Comparison of ENCODE assay signal across 8 mouse cellular contexts in the genomic region with DNA sequence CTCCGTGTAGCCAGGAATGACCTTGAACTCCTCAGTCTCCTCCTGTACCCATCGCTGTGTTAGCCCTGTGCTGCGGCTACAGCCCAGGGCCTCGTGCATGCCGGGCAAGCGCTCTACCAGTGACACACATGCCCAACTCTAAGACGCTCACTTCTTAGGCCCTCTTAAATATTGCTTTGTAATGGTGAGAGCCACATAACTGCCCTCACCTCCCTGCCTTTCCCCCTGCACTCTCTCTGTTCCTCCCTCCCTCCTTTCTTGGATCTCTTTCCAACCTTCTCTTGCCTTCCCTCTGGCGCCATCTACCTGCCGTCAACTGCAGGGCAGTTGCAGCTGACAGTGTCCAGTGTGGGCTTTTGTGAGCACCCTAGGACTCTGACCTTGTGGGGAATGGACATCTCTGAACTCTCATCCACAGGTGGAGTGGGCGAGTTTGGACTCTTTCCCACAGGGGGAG. TPM values are rescaled to one million over a fixed set of nuclear protein-coding genes. Genes with fewer than 3 reads are reported as not detected.
DNase-seq lines count a peak whose midpoint lies in the region; ATAC-seq and TF ChIP-seq lines count a peak whose summit lies in the region.

No protein-coding gene starts in this region.

- no peak overlapping the region for H3K4me3 ChIP-seq in bone marrow macrophage, adult 2 months (ENCODE audit: insufficient read depth, low read length)
- H3K4me3 ChIP-seq in embryonic facial prominence, embryonic 15.5 days (replicated peaks), result no peak overlapping the region
- H3K4me3 ChIP-seq in heart, embryonic 12.5 days, result no peak overlapping the region
- H3K4me3 ChIP-seq in kidney, embryonic 16.5 days (ENCODE audit: low read length), result no peak overlapping the region

- ATAC-seq in embryonic facial prominence, embryonic 15.5 days (ENCODE audit: insufficient number of reproducible peaks, low FRiP score, low TSS enrichment, low read depth), result peak; percentile 44
- ATAC-seq in heart, embryonic 12.5 days (ENCODE audit: insufficient number of reproducible peaks, low FRiP score), result peak; percentile 54
- ATAC-seq in kidney, embryonic 16.5 days (ENCODE audit: low FRiP score, low TSS enrichment), result peak; percentile 74

- peak; percentile 66 for TF ChIP-seq CTCF in bone marrow macrophage, adult 2 months (IDR thresholded peaks at IDR 0.05; ENCODE audit: low read depth, low read length)

- no peaks in the 10 kb centered on the region for H3K27me3 ChIP-seq in embryonic facial prominence, embryonic 15.5 days
- H3K27me3 ChIP-seq in heart, embryonic 12.5 days (replicated peaks), result no peaks in the 10 kb centered on the region
- no peaks in the 10 kb centered on the region; the same call in 1 of the 2 replicates for H3K27me3 ChIP-seq in kidney, embryonic 16.5 days (ENCODE audit: insufficient read depth, low read length)

- H3K36me3 ChIP-seq in embryonic facial prominence, embryonic 15.5 days, result no peaks in the 10 kb centered on the region
- H3K36me3 ChIP-seq in heart, embryonic 12.5 days, result no peaks in the 10 kb centered on the region
- no peaks in the 10 kb centered on the region for H3K36me3 ChIP-seq in kidney, embryonic 16.5 days (ENCODE audit: insufficient read depth, low read length)

- H3K9ac ChIP-seq in embryonic facial prominence, embryonic 15.5 days, result no peak overlapping the region
- 0 out of 2 replicates have a peak overlapping the region, but pooled peaks have one; percentile 24 for H3K9ac ChIP-seq in heart, embryonic 12.5 days
- 0 out of 2 replicates have a peak overlapping the region, but pooled peaks have one; percentile 26 for H3K9ac ChIP-seq in kidney, embryonic 16.5 days (replicated peaks; ENCODE audit: low read length)

- DNase-seq in 416B (ENCODE audit: low read depth) (peak; percentile 89), liver (peak; percentile 87)
- DNase-seq in monocyte, adult 2 months (ENCODE audit: low read depth in 1 of 2, low spot score in 2 of 2), result peak; percentile 48 to 65
- peak; percentile 68 to 81 for DNase-seq in spleen, postnatal 14 days (ENCODE audit: low spot score in 2 of 2)

- 29% methylated on average over 10 of the region's 10 CpGs for WGBS in embryonic facial prominence, embryonic 15.5 days
- 27% methylated on average over 10 of the region's 10 CpGs for WGBS in heart, embryonic 12.5 days
- 34% methylated on average over 10 of the region's 10 CpGs for WGBS in kidney, embryonic 16.5 days

- no peak for TF ChIP-seq POLR2A in bone marrow macrophage, adult 2 months (IDR thresholded peaks at IDR 0.05; ENCODE audit: borderline replicate concordance, low read depth, low read length)

- H3K4me2 ChIP-seq in embryonic facial prominence, embryonic 15.5 days (replicated peaks), result no peak overlapping the region
- peak overlapping the region; percentile 21; the same call in 1 of the 2 replicates for H3K4me2 ChIP-seq in heart, embryonic 12.5 days
- H3K4me2 ChIP-seq in kidney, embryonic 16.5 days (replicated peaks; ENCODE audit: low read depth, low read length), result no peak overlapping the region

- H3K9me3 ChIP-seq in embryonic facial prominence, embryonic 15.5 days (replicated peaks), result no peaks in the 10 kb centered on the region
- no peaks in the 10 kb centered on the region for H3K9me3 ChIP-seq in heart, embryonic 12.5 days (replicated peaks)
- H3K9me3 ChIP-seq in kidney, embryonic 16.5 days (ENCODE audit: low read length), result no peaks in the 10 kb centered on the region

- no peak overlapping the region for H3K27ac ChIP-seq in bone marrow macrophage, adult 2 months (ENCODE audit: insufficient read depth, low read depth, low read length)
- no peak overlapping the region for H3K27ac ChIP-seq in embryonic facial prominence, embryonic 15.5 days (replicated peaks)
- peak overlapping the region; percentile 76; the same call in 1 of the 2 replicates for H3K27ac ChIP-seq in heart, embryonic 12.5 days (ENCODE audit: poor library complexity, severe bottlenecking)
- no peak overlapping the region for H3K27ac ChIP-seq in kidney, embryonic 16.5 days (ENCODE audit: low read length)

- H3K4me1 ChIP-seq in bone marrow macrophage, adult 2 months (ENCODE audit: control insufficient read depth, insufficient read depth, low read length), result peaks cover 7% of the 10 kb centered on the region
- peaks cover 14% of the 10 kb centered on the region for H3K4me1 ChIP-seq in embryonic facial prominence, embryonic 15.5 days
- H3K4me1 ChIP-seq in heart, embryonic 12.5 days (replicated peaks), result peaks cover 34% of the 10 kb centered on the region
- 0 out of 2 replicates have a peak, but pooled peaks cover 5% of the 10 kb centered on the region for H3K4me1 ChIP-seq in kidney, embryonic 16.5 days (ENCODE audit: insufficient read depth, low read length)

RNA-seq across cellular contexts. Expression of a gene that starts 38.5 kb away (rescaled TPM):
- not detected in 2 replicates for polyA plus RNA-seq in bone marrow macrophage, adult 2 months (2012; ENCODE audit: insufficient read depth, insufficient read length, missing spikeins)
- 0.09 TPM in 1 of 2 replicates, not detected in the other for polyA plus RNA-seq in embryonic facial prominence, embryonic 15.5 days (2015; fragmentation: Nextera tagmentation; extraction: Ambion mirVana)
- polyA plus RNA-seq in heart, embryonic 12.5 days (2016; fragmentation: Nextera tagmentation; extraction: Ambion mirVana), result 0.70 and 0.86 TPM in 2 replicates
- 0.07 and 0.10 TPM in 2 replicates for polyA plus RNA-seq in kidney, embryonic 16.5 days (2015; fragmentation: Nextera tagmentation; extraction: Ambion mirVana)
